Mouse (Mus musculus): ENCODE data around the gene Ano9. TPM values are rescaled to one million over a fixed set of nuclear protein-coding genes. Genes with fewer than 3 reads are reported as not detected.

Ano9 gene
- polyA plus RNA-seq, 1 experiment from 2014 or later, result 1.3 TPM

DNA sequence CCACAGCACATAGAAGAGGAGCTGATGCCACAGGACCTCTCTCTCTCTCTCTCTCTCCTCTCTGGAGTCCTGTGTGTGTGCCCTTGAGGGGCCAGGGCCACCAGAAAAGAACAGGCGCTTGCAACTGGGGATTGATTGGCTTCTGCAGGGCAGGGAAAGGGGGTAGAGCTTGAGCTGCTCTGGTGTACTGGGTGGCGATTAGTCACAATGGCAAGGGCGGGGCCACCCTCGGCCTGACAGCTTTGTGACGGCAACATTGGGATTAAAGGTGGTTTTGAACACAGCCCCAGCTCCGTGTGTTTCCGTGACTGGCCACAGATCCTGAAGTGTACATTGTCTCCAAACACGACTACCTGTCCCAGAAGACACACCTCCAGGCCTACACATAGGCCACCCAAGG, 27.4 kb downstream of the Ano9 start:
- DNase-seq (ENCODE audit: low spot score) (no peak), ATAC-seq (replicated peaks; ENCODE audit: insufficient number of reproducible peaks, low FRiP score, low TSS enrichment, low read depth) (no peak)
- Histone ChIP-seq H3K27me3 (ENCODE audit: control insufficient read depth, insufficient read depth, low read length) (peaks cover 11% of the 10 kb centered on the region), H3K36me3 (replicated peaks; ENCODE audit: control insufficient read depth, insufficient read depth, low read depth, low read length) (no peaks in the 10 kb centered on the region), H3K4me1 (ENCODE audit: control insufficient read depth, insufficient read depth, low read length) (no peaks in the 10 kb centered on the region; the same call in 1 of the 2 replicates), H3K4me2 (ENCODE audit: low read depth, low read length) (no peak overlapping the region), H3K4me3 (ENCODE audit: low read depth, low read length) (no peak overlapping the region), H3K9ac (replicated peaks; ENCODE audit: low read length) (no peak overlapping the region), H3K9me3 (replicated peaks; ENCODE audit: control insufficient read depth, low read length) (no peaks in the 10 kb centered on the region), H3K27ac (replicated peaks; ENCODE audit: low read depth, low read length) (no peak overlapping the region)
- 76% methylated on average over 8 of the region's 8 CpGs for WGBS

DNA sequence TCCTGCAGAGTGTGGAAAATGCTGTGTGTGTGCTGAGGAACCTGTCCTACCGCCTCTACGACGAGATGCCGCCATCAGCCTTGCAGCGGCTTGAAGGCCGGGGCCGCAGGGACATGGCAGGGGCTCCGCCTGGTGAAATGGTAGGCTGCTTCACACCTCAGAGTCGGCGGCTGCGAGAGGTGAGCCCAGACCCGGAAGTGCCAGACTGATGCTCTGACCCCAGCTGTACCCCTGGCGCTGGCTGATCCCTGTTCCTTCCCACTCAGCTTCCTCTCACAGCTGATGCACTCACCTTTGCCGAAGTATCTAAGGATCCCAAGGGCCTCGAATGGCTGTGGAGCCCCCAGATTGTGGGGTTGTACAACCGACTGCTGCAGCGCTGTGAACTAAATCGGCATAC, 29.1 kb downstream of the Ano9 start:
- Histone ChIP-seq H3K27me3 (ENCODE audit: control insufficient read depth, insufficient read depth, low read length) (peaks cover 11% of the 10 kb centered on the region), H3K36me3 (replicated peaks; ENCODE audit: control insufficient read depth, insufficient read depth, low read depth, low read length) (no peaks in the 10 kb centered on the region), H3K4me1 (ENCODE audit: control insufficient read depth, insufficient read depth, low read length) (no peaks in the 10 kb centered on the region; the same call in 1 of the 2 replicates), H3K9me3 (replicated peaks; ENCODE audit: control insufficient read depth, low read length) (no peaks in the 10 kb centered on the region), H3K4me2 (ENCODE audit: low read depth, low read length) (peak overlapping the region; percentile 16; the same call in 1 of the 2 replicates), H3K9ac (replicated peaks; ENCODE audit: low read length) (peak overlapping the region; percentile 41; the same call in 1 of the 2 replicates), H3K4me3 (ENCODE audit: low read depth, low read length) (no peak overlapping the region), H3K27ac (replicated peaks; ENCODE audit: low read depth, low read length) (no peak overlapping the region)
- 23% methylated on average over 18 of the region's 18 CpGs for WGBS
- no peak for DNase-seq (ENCODE audit: low spot score)
- no peak for ATAC-seq (replicated peaks; ENCODE audit: insufficient number of reproducible peaks, low FRiP score, low TSS enrichment, low read depth)

DNA sequence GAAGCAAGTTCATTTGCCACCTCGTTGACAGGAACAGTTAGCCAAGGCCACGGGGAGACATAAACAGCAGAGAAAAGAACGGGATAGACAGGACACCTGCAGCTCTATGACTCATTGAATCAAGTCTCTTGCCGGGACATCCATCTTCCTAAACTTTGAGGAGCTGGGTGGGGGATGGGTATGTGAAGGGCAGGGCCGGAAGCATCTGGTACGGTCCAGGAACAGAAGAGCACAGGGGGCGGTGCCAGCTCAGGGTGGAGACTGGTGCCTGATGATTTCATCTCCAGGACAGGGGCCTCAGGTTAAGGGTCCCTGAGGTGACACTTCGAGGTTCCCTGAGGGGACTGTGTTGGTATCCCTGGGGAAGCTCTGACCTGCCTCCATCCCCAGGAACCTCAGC, 29.7 kb downstream of the Ano9 start:
- no peak for DNase-seq (ENCODE audit: low spot score)
- Histone ChIP-seq H3K4me3 (ENCODE audit: low read depth, low read length) (no peak overlapping the region; the same call in 1 of the 2 replicates), H3K27ac (replicated peaks; ENCODE audit: low read depth, low read length) (no peak overlapping the region), H3K4me2 (ENCODE audit: low read depth, low read length) (no peak overlapping the region), H3K27me3 (ENCODE audit: control insufficient read depth, insufficient read depth, low read length) (peaks cover 11% of the 10 kb centered on the region), H3K36me3 (replicated peaks; ENCODE audit: control insufficient read depth, insufficient read depth, low read depth, low read length) (no peaks in the 10 kb centered on the region), H3K9ac (replicated peaks; ENCODE audit: low read length) (no peak overlapping the region), H3K9me3 (replicated peaks; ENCODE audit: control insufficient read depth, low read length) (no peaks in the 10 kb centered on the region), H3K4me1 (ENCODE audit: control insufficient read depth, insufficient read depth, low read length) (no peaks in the 10 kb centered on the region; the same call in 1 of the 2 replicates)
- ATAC-seq (replicated peaks; ENCODE audit: insufficient number of reproducible peaks, low FRiP score, low TSS enrichment, low read depth), result no peak
- WGBS, result 36% methylated on average over 8 of the region's 8 CpGs

DNA sequence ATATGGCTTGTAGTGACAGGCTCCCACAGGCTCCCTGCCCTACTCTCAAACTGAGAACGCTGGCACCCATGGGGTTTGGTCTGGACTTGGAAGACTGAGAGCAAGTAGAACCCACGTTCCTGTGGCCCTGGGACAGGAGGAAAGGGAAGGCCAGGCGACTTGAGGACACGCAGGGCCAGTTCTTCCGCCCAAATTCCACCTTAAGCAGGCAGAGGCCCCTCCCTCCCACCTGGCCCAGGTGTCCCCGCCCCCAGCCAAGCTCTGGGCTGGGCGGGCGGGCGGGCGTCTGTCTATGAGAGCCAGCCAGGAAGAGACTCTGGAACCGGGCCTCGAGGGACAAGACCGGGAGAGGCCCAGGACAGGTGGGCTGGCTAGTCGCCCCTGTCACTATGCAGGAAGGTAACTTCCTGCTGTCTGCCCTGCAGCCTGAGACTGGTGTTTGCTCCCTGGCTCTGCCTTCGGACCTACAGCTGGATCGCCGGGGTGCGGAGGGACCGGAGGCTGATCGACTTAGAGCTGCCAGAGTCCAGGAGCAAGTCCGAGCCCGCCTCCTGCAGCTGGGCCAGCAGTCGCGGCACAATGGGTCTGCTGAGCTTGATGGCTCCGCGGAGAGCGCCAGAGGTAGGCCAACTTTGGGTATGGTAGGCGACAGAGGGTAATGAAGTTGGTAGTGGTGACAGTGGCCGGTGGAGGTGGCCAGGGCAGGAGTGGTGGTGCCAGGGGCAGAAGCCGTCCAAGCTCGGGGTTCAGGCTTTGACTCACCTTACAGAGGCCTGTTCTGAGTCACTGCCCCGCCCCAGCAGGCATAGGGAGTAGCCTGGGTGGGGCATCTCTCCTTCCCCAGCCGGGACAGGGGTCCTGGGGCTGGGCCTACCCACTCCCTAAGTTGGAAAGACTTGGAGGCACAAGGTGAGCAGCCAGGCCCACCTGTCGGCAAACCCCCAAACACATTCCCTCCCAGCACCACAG, 37.8 kb downstream of the Ano9 start:
- no peaks in the 10 kb centered on the region for H3K27me3 ChIP-seq (ENCODE audit: control insufficient read depth, insufficient read depth, low read length)
- WGBS, result 18% methylated on average over 34 of the region's 34 CpGs
- H3K4me2 ChIP-seq (ENCODE audit: low read depth, low read length), result peak overlapping the region; percentile 16
- H3K4me1 ChIP-seq (ENCODE audit: control insufficient read depth, insufficient read depth, low read length), result no peaks in the 10 kb centered on the region
- no peaks in the 10 kb centered on the region for H3K9me3 ChIP-seq (replicated peaks; ENCODE audit: control insufficient read depth, low read length)
- no peaks in the 10 kb centered on the region for H3K36me3 ChIP-seq (replicated peaks; ENCODE audit: control insufficient read depth, insufficient read depth, low read depth, low read length)
- peak overlapping the region; percentile 10; the same call in 1 of the 2 replicates for H3K4me3 ChIP-seq (ENCODE audit: low read depth, low read length)
- DNase-seq (ENCODE audit: low spot score) (no peak), ATAC-seq (replicated peaks; ENCODE audit: insufficient number of reproducible peaks, low FRiP score, low TSS enrichment, low read depth) (no peak)
- H3K9ac ChIP-seq (replicated peaks; ENCODE audit: low read length), result peak overlapping the region; percentile 41
- no peak overlapping the region for H3K27ac ChIP-seq (replicated peaks; ENCODE audit: low read depth, low read length)

DNA sequence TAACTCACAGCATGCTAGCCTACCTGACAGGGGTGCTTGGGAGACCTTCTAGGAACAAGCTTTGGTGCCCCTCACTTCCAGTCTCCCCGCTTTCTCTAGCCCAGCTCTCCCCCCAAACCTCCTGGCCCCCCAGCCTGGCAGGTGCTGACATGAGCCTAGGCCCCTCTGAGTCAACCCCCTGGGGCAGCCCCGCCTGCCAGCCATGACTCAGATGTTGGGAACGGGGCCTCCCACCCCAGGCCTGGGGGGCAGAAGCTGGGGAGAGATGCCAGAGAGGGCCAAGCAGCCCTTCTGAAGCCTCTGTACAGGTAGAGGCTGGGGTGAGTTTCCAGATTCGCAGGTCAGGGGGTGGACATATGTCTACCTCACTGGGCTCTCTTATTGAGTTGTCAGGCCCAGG, 38.7 kb downstream of the Ano9 start:
- no peak for DNase-seq (ENCODE audit: low spot score)
- no peaks in the 10 kb centered on the region for H3K27me3 ChIP-seq (ENCODE audit: control insufficient read depth, insufficient read depth, low read length)
- no peak overlapping the region for H3K27ac ChIP-seq (replicated peaks; ENCODE audit: low read depth, low read length)
- no peak for ATAC-seq (replicated peaks; ENCODE audit: insufficient number of reproducible peaks, low FRiP score, low TSS enrichment, low read depth)
- WGBS, result 72% methylated on average over 4 of the region's 4 CpGs
- no peaks in the 10 kb centered on the region for H3K9me3 ChIP-seq (replicated peaks; ENCODE audit: control insufficient read depth, low read length)
- H3K4me3 ChIP-seq (ENCODE audit: low read depth, low read length), result no peak overlapping the region
- H3K9ac ChIP-seq (replicated peaks; ENCODE audit: low read length), result no peak overlapping the region
- no peak overlapping the region for H3K4me2 ChIP-seq (ENCODE audit: low read depth, low read length)
- no peaks in the 10 kb centered on the region for H3K36me3 ChIP-seq (replicated peaks; ENCODE audit: control insufficient read depth, insufficient read depth, low read depth, low read length)
- H3K4me1 ChIP-seq (ENCODE audit: control insufficient read depth, insufficient read depth, low read length), result no peaks in the 10 kb centered on the region

DNA sequence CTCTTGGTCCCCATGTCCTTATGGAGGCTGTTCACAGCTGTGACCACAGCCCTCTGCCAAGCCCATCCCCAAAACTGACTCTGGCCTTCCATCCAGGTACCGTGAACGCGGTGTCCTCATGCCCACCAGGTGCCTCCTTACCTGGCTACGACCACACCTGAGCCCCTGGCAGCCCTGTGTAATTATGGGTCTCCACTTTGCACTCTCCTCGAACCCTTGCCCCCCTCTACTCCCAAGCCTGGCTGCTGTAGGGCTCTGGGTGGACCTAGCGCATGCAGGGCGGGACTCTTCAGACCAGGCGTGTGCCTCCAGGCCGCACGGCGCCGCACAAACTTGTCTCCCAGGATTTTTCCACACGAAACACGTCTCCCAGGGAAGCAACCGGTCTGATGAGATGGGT, 39.8 kb downstream of the Ano9 start, which contains the start of gene Pkp3:
TSS of gene Pkp3 (plus strand) at position 378 of the 400 bp plus-strand sequence.
- no peaks in the 10 kb centered on the region for H3K4me1 ChIP-seq (ENCODE audit: control insufficient read depth, insufficient read depth, low read length)
- no peaks in the 10 kb centered on the region for H3K9me3 ChIP-seq (replicated peaks; ENCODE audit: control insufficient read depth, low read length)
- ATAC-seq (replicated peaks; ENCODE audit: insufficient number of reproducible peaks, low FRiP score, low TSS enrichment, low read depth), result no peak
- no peaks in the 10 kb centered on the region for H3K27me3 ChIP-seq (ENCODE audit: control insufficient read depth, insufficient read depth, low read length)
- no peak within 1 kb of the TSS for H3K27ac ChIP-seq (replicated peaks; ENCODE audit: low read depth, low read length)
- H3K9ac ChIP-seq (replicated peaks; ENCODE audit: low read length), result no peak within 1 kb of the TSS
- no peak for DNase-seq (ENCODE audit: low spot score)
- H3K4me2 ChIP-seq (ENCODE audit: low read depth, low read length), result no peak within 1 kb of the TSS
- H3K36me3 ChIP-seq (replicated peaks; ENCODE audit: control insufficient read depth, insufficient read depth, low read depth, low read length), result no peaks in the 10 kb centered on the region
- H3K4me3 ChIP-seq (ENCODE audit: low read depth, low read length), result no peak within 1 kb of the TSS
- 88% methylated on average over 15 of the region's 15 CpGs for WGBS

DNA sequence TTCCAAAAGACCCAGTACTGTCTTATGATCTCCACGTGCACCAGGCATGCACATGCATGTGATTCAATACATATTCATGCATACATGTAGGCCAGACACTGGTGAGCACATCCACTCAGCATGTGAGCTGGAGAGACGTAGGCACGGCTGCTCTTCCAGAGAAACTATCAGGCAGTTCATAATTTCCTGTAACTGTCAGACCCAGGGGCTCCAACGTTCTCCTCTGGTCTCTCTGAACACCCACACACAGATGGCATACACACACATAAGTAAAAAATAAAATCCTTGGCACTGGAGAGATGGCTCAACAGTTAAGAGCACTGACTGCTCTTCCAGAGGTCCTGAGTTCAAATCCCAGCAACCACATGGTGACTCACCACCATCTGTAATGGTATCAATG, 43.8 kb downstream of the Ano9 start:
- DNase-seq (ENCODE audit: low spot score) (no peak), ATAC-seq (replicated peaks; ENCODE audit: insufficient number of reproducible peaks, low FRiP score, low TSS enrichment, low read depth) (no peak)
- Histone ChIP-seq H3K27me3 (ENCODE audit: control insufficient read depth, insufficient read depth, low read length) (peaks cover 11% of the 10 kb centered on the region), H3K27ac (replicated peaks; ENCODE audit: low read depth, low read length) (no peak overlapping the region), H3K36me3 (replicated peaks; ENCODE audit: control insufficient read depth, insufficient read depth, low read depth, low read length) (no peaks in the 10 kb centered on the region), H3K4me3 (ENCODE audit: low read depth, low read length) (no peak overlapping the region), H3K4me1 (ENCODE audit: control insufficient read depth, insufficient read depth, low read length) (peaks cover 3% of the 10 kb centered on the region; the same call in 1 of the 2 replicates), H3K9me3 (replicated peaks; ENCODE audit: control insufficient read depth, low read length) (no peaks in the 10 kb centered on the region), H3K9ac (replicated peaks; ENCODE audit: low read length) (no peak overlapping the region), H3K4me2 (ENCODE audit: low read depth, low read length) (no peak overlapping the region)
- WGBS, result 84% methylated on average over 4 of the region's 4 CpGs
